Mouse (Mus musculus) ES-E14 (cell line): ENCODE measurements around the gene Abca17. TPM values are rescaled to one million over a fixed set of nuclear protein-coding genes. Genes with fewer than 3 reads are reported as not detected.

Experiments
- DNase-seq: peaks from one replicate; pipeline ENCODE4 v3.0.0-alpha.2; 2013; ENCODE audit warnings: low read depth, low spot score
- H3K27ac ChIP-seq: 2 replicates; pipeline ENCODE4 v1.5.1; 2012; ENCODE audit warnings: low read depth, mild to moderate bottlenecking, low read length, moderate library complexity, mixed read lengths; ENCODE audit not compliant: poor library complexity, insufficient read depth, severe bottlenecking
- H3K36me3 ChIP-seq: 2 replicates; pipeline ENCODE4 v1.6.1; 2012; ENCODE audit warnings: mild to moderate bottlenecking, low read length, moderate library complexity, mixed read lengths; ENCODE audit not compliant: control insufficient read depth, poor library complexity, insufficient read depth, severe bottlenecking
- H3K4me1 ChIP-seq, 2 experiments: fragments of 150-350 bp in 1 of 2; sonication (generic) in 1 of 2; 2 replicates each; pipeline ENCODE4 v1.6.1; 2012; ENCODE audit warnings: low read length in 2 of 2, mild to moderate bottlenecking in 1 of 2, mixed read lengths in 1 of 2; ENCODE audit not compliant: control insufficient read depth in 2 of 2, insufficient read depth in 2 of 2, poor library complexity in 1 of 2
- H3K4me3 ChIP-seq, 2 experiments: fragments of 150-350 bp in 1 of 2; sonication (generic) in 1 of 2; 2 replicates each; pipeline ENCODE4 v1.5.1; 2012; ENCODE audit warnings: low read length in 2 of 2, low read depth in 1 of 2, mild to moderate bottlenecking in 1 of 2, mixed read lengths in 1 of 2; ENCODE audit not compliant: insufficient read depth in 1 of 2, poor library complexity in 1 of 2, severe bottlenecking in 1 of 2
- H3K9ac ChIP-seq: 2 replicates; pipeline ENCODE4 v1.6.1; 2012; ENCODE audit warnings: low read depth, mild to moderate bottlenecking, low read length, mixed read lengths; ENCODE audit not compliant: poor library complexity, insufficient read depth, severe bottlenecking
- H3K9me3 ChIP-seq: fragments of 150-350 bp; sonication (generic); 2 replicates; pipeline ENCODE4 v1.6.1; 2012; ENCODE audit warnings: low read depth, mild to moderate bottlenecking, low read length; ENCODE audit not compliant: control insufficient read depth, insufficient read depth
- CHD2 ChIP-seq: IDR thresholded peaks from 2 replicates; pipeline ENCODE4 v1.6.1; 2014; ENCODE audit warnings: mild to moderate bottlenecking, low read depth, low read length, inconsistent platforms
- HCFC1 ChIP-seq: IDR thresholded peaks from 2 replicates; pipeline ENCODE4 v1.6.1; 2012; ENCODE audit warnings: low read length, inconsistent platforms, borderline replicate concordance; ENCODE audit not compliant: insufficient read depth
- MAFK ChIP-seq: IDR thresholded peaks from 2 replicates; pipeline ENCODE4 v1.6.1; 2014; ENCODE audit warnings: mild to moderate bottlenecking, low read depth, low read length, inconsistent platforms; ENCODE audit not compliant: insufficient read depth
- ZC3H11A ChIP-seq: IDR thresholded peaks from 2 replicates; pipeline ENCODE4 v1.6.1; 2012; ENCODE audit warnings: low read depth, mild to moderate bottlenecking, inconsistent platforms, low read length, borderline replicate concordance
- ZNF384 ChIP-seq: IDR thresholded peaks from 2 replicates; pipeline ENCODE4 v1.6.1; 2012; ENCODE audit warnings: low read depth, low read length, inconsistent platforms
- in situ Hi-C, 2 experiments: fragments of 600-800 bp; cut with MboI; formaldehyde crosslinking; loops; one replicate each; pipeline ENCODE4 v1.15.1; 2025; ENCODE audit warnings: low sequenced_read_pairs in 2 of 2, inconsistent platforms in 1 of 2; ENCODE audit not compliant: unreplicated experiment in 2 of 2
- total RNA-seq: library from RNA; depleted of rRNA; stranded (reverse); fragments of 300-350 nt; gene quantifications from 2 replicates; pipeline ENCODE4 v1.2.3, GENCODE M21; 2012

Gene Abca17
- total RNA-seq, 1 experiment = not detected

GRCm38 (mm10) chr17:24389865-24390264, 39.0 kb upstream of the Abca17 start:
- in situ Hi-C loops = no loop called here
- Histone ChIP-seq H3K4me3 (no peak overlapping the region), H3K27ac (no peak overlapping the region), H3K9me3 (no peaks in the 10 kb centered on the region), H3K4me1 (peaks cover 0 to 2% of the 10 kb centered on the region in 2 experiments; a peak in 1 of 4 replicates), H3K36me3 (no peaks in the 10 kb centered on the region), H3K9ac (no peak overlapping the region)
- peak; percentile 44 for DNase-seq
- no peak for TF ChIP-seq MAFK
- TF ChIP-seq HCFC1 = no peak
- TF ChIP-seq ZC3H11A = no peak
- TF ChIP-seq ZNF384 = no peak
- TF ChIP-seq CHD2 = no peak

- no peak for DNase-seq
- in situ Hi-C loops = no loop called here
- H3K4me3 ChIP-seq = no peak overlapping the region
- peaks cover 0 to under 1% of the 10 kb centered on the region in 2 experiments; a peak in 1 of 4 replicates for H3K4me1 ChIP-seq
- no peak overlapping the region for H3K27ac ChIP-seq
- H3K36me3 ChIP-seq = no peaks in the 10 kb centered on the region
- no peaks in the 10 kb centered on the region for H3K9me3 ChIP-seq
- H3K9ac ChIP-seq = no peak overlapping the region
- no peak for TF ChIP-seq MAFK
- TF ChIP-seq HCFC1 = no peak
- TF ChIP-seq ZNF384 = no peak
- TF ChIP-seq ZC3H11A = no peak
- no peak for TF ChIP-seq CHD2
Measured at GRCm38 (mm10) chr17:24388711-24389110, 37.8 kb upstream of the Abca17 start.

- in situ Hi-C loops = no loop called here
Measured at GRCm38 (mm10) chr17:24383789-24384188, 32.9 kb upstream of the Abca17 start.

GRCm38 (mm10) chr17:24378496-24378895, 27.6 kb upstream of the Abca17 start:
- Histone ChIP-seq H3K27ac (no peak overlapping the region), H3K36me3 (peaks cover 7% of the 10 kb centered on the region; the same call in 1 of the 2 replicates), H3K4me3 (no peak overlapping the region), H3K4me1 (no peaks in the 10 kb centered on the region), H3K9ac (no peak overlapping the region), H3K9me3 (no peaks in the 10 kb centered on the region)
- no peak for DNase-seq
- TF ChIP-seq HCFC1 (no peak), ZNF384 (no peak), MAFK (no peak), ZC3H11A (no peak), CHD2 (no peak)
- in situ Hi-C loops = no loop called here

More at GRCm38 (mm10) chr17:24383789-24384188, 32.9 kb upstream of the Abca17 start:
- DNase-seq = no peak
- no peak overlapping the region for H3K9ac ChIP-seq
- no peak overlapping the region for H3K4me3 ChIP-seq
- H3K9me3 ChIP-seq = no peaks in the 10 kb centered on the region
- no peak overlapping the region for H3K27ac ChIP-seq
- H3K36me3 ChIP-seq = no peaks in the 10 kb centered on the region
- H3K4me1 ChIP-seq = no peaks in the 10 kb centered on the region
- TF ChIP-seq HCFC1 (no peak), ZNF384 (no peak), ZC3H11A (no peak), MAFK (no peak), CHD2 (no peak)

- no peak overlapping the region for H3K4me3 ChIP-seq
Measured at GRCm38 (mm10) chr17:24375886-24376285, 25.0 kb upstream of the Abca17 start.

More at GRCm38 (mm10) chr17:24375886-24376285, 25.0 kb upstream of the Abca17 start:
- in situ Hi-C loops = no loop called here
- H3K9me3 ChIP-seq = no peaks in the 10 kb centered on the region
- DNase-seq = no peak
- peaks cover 7% of the 10 kb centered on the region; the same call in 1 of the 2 replicates for H3K36me3 ChIP-seq
- H3K27ac ChIP-seq = no peak overlapping the region
- no peak overlapping the region for H3K9ac ChIP-seq
- no peaks in the 10 kb centered on the region for H3K4me1 ChIP-seq
- TF ChIP-seq MAFK = no peak
- TF ChIP-seq CHD2 = no peak
- TF ChIP-seq ZC3H11A = no peak
- no peak for TF ChIP-seq ZNF384
- no peak for TF ChIP-seq HCFC1
